Mouse (Mus musculus): Measurements from ENCODE around the gene Plekhm2. TPM values are rescaled to one million over a fixed set of nuclear protein-coding genes. Genes with fewer than 3 reads are reported as not detected.

The Plekhm2 gene
- polyA plus RNA-seq, 1 experiment = 92.9 TPM

- DNase-seq (ENCODE audit: extremely low spot score in 1 of 2, low spot score in 1 of 2) = peak in 1 of 2 experiments; percentile 11
Observed at GRCm38 (mm10) chr4:141614946-141615345, 49.8 kb downstream of the Plekhm2 start.

GRCm38 (mm10) chr4:141609538-141609937, 55.2 kb downstream of the Plekhm2 start:
- no peak for DNase-seq (ENCODE audit: extremely low spot score in 1 of 2, low spot score in 1 of 2)

GRCm38 (mm10) chr4:141605861-141606260, 58.8 kb downstream of the Plekhm2 start, which contains the start of gene Fblim1:
Gene Fblim1, minus strand, starts transcription at chr4:141606096.
- DNase-seq (ENCODE audit: extremely low spot score in 1 of 2, low spot score in 1 of 2) = no peak

GRCm38 (mm10) chr4:141605421-141605820, 59.3 kb downstream of the Plekhm2 start:
- no peak for DNase-seq (ENCODE audit: extremely low spot score in 1 of 2, low spot score in 1 of 2)

- no peak for DNase-seq (ENCODE audit: extremely low spot score in 1 of 2, low spot score in 1 of 2)
Observed at GRCm38 (mm10) chr4:141604493-141604892, 60.2 kb downstream of the Plekhm2 start.

GRCm38 (mm10) chr4:141603921-141604320, 60.8 kb downstream of the Plekhm2 start:
- DNase-seq (ENCODE audit: extremely low spot score in 1 of 2, low spot score in 1 of 2) = no peak

- DNase-seq (ENCODE audit: extremely low spot score in 1 of 2, low spot score in 1 of 2) = no peak
Observed at GRCm38 (mm10) chr4:141602523-141603223, 62.0 kb downstream of the Plekhm2 start.

GRCm38 (mm10) chr4:141601148-141601862, 63.4 kb downstream of the Plekhm2 start:
- no peak for DNase-seq (ENCODE audit: extremely low spot score in 1 of 2, low spot score in 1 of 2)

GRCm38 (mm10) chr4:141600364-141600763, 64.3 kb downstream of the Plekhm2 start:
- DNase-seq (ENCODE audit: extremely low spot score in 1 of 2, low spot score in 1 of 2) = no peak

GRCm38 (mm10) chr4:141599251-141600141, 65.2 kb downstream of the Plekhm2 start:
- DNase-seq (ENCODE audit: extremely low spot score in 1 of 2, low spot score in 1 of 2) = no peak

GRCm38 (mm10) chr4:141598894-141599250, 65.8 kb downstream of the Plekhm2 start:
- no peak for DNase-seq (ENCODE audit: extremely low spot score in 1 of 2, low spot score in 1 of 2)

GRCm38 (mm10) chr4:141598199-141598893, 66.4 kb downstream of the Plekhm2 start:
- no peak for DNase-seq (ENCODE audit: extremely low spot score in 1 of 2, low spot score in 1 of 2)

- no peak for DNase-seq (ENCODE audit: extremely low spot score in 1 of 2, low spot score in 1 of 2)
Observed at GRCm38 (mm10) chr4:141596700-141597328, 67.9 kb downstream of the Plekhm2 start.

GRCm38 (mm10) chr4:141595605-141596268, 69.0 kb downstream of the Plekhm2 start:
- no peak for DNase-seq (ENCODE audit: extremely low spot score in 1 of 2, low spot score in 1 of 2)

GRCm38 (mm10) chr4:141595138-141595537, 69.6 kb downstream of the Plekhm2 start:
- DNase-seq (ENCODE audit: extremely low spot score in 1 of 2, low spot score in 1 of 2) = no peak

- peak in 1 of 2 experiments; percentile 13 for DNase-seq (ENCODE audit: extremely low spot score in 1 of 2, low spot score in 1 of 2)
Observed at GRCm38 (mm10) chr4:141591547-141591946, 73.2 kb downstream of the Plekhm2 start.

- no peak for DNase-seq (ENCODE audit: extremely low spot score in 1 of 2, low spot score in 1 of 2)
Observed at GRCm38 (mm10) chr4:141583919-141584318, 80.8 kb downstream of the Plekhm2 start.

- no peak for DNase-seq (ENCODE audit: extremely low spot score in 1 of 2, low spot score in 1 of 2)
Observed at GRCm38 (mm10) chr4:141581051-141581450, 83.6 kb downstream of the Plekhm2 start.

- DNase-seq (ENCODE audit: extremely low spot score in 1 of 2, low spot score in 1 of 2) = no peak
Observed at GRCm38 (mm10) chr4:141578833-141579232, 85.9 kb downstream of the Plekhm2 start.
